Mouse (Mus musculus) forebrain, embryonic 13.5 days (tissue): Measurements from ENCODE around the gene Plekhn1. TPM values are rescaled to one million over a fixed set of nuclear protein-coding genes. Genes with fewer than 3 reads are reported as not detected.

Experiments used
- ATAC-seq: fragments of 200-750 bp; cut with Nextera tagmentation; 2 replicates; pipeline ENCODE4 v1.8.0; 2017
- H3K27ac ChIP-seq: fragments of 300-500 bp; sonication (generic); 2 replicates; pipeline ENCODE4 v1.5.1; 2015; ENCODE audit warnings: inconsistent platforms, mild to moderate bottlenecking, moderate library complexity
- H3K27me3 ChIP-seq: fragments of 300-500 bp; sonication (generic); 2 replicates; pipeline ENCODE4 v1.6.1; 2015; ENCODE audit warnings: mild to moderate bottlenecking, inconsistent platforms
- H3K36me3 ChIP-seq: fragments of 300-500 bp; sonication (generic); 2 replicates; pipeline ENCODE4 v1.6.1; 2015; ENCODE audit warnings: mild to moderate bottlenecking, inconsistent platforms; ENCODE audit not compliant: poor library complexity, severe bottlenecking
- H3K4me1 ChIP-seq: fragments of 300-500 bp; sonication (generic); 2 replicates; pipeline ENCODE4 v1.6.1; 2015; ENCODE audit warnings: inconsistent platforms
- H3K4me2 ChIP-seq: fragments of 300-500 bp; sonication (generic); 2 replicates; pipeline ENCODE4 v1.6.1; 2015; ENCODE audit warnings: inconsistent platforms, mild to moderate bottlenecking, moderate library complexity
- H3K4me3 ChIP-seq: fragments of 300-500 bp; sonication (generic); 2 replicates; pipeline ENCODE4 v1.5.1; 2015; ENCODE audit warnings: mild to moderate bottlenecking, inconsistent platforms
- H3K9ac ChIP-seq: fragments of 300-500 bp; sonication (generic); 2 replicates; pipeline ENCODE4 v1.6.1; 2015; ENCODE audit warnings: mild to moderate bottlenecking, inconsistent platforms
- H3K9me3 ChIP-seq: fragments of 300-500 bp; sonication (generic); replicated peaks from 2 replicates; pipeline ENCODE4 v1.6.1; 2016; ENCODE audit warnings: inconsistent platforms
- WGBS: fragments of 180-500 bp; shearing (Covaris S2); methylation state at CpG from one replicate; pipeline ENCODE4 v1.1.7; 2015; 5-methylcytosine and 5-hydroxymethylcytosine counted together
- polyA plus RNA-seq: library from polyadenylated mRNA; unstranded; fragments of >200 nt; fragmentation: Nextera tagmentation; extraction: Ambion mirVana; gene quantifications from 2 replicates; pipeline ENCODE4 v1.2.1, GENCODE M21; 2015

Plekhn1 gene
- 22.4 and 26.2 TPM in 2 replicates for polyA plus RNA-seq

- Histone ChIP-seq H3K27me3 (no peaks in the 10 kb centered on the region), H3K4me3 (peak within 1 kb of the TSS; percentile 95), H3K4me1 (peaks cover 19% of the 10 kb centered on the region), H3K27ac (peak within 1 kb of the TSS; percentile 91), H3K4me2 (peak within 1 kb of the TSS; percentile 94), H3K36me3 (peaks cover 61% of the 10 kb centered on the region), H3K9ac (peak within 1 kb of the TSS; percentile 79), H3K9me3 (no peaks in the 10 kb centered on the region)
- under 1% methylated on average over 46 of the region's 48 CpGs for WGBS
- ATAC-seq: peak; percentile 51
These were observed at the start of gene Plekhn1 for GRCm38 (mm10) chr4:156234701-156235213. Plekhn1 (minus strand) TSS chr4:156234857.

GRCm38 (mm10) chr4:156255078-156255839 lies 20.6 kb upstream of the Plekhn1 start, which contains the start of gene Samd11:
Samd11 (minus strand) TSS chr4:156255657.
- peak within 1 kb of the TSS; percentile 30 for H3K9ac ChIP-seq

GRCm38 (mm10) chr4:156254361-156255077 lies 19.9 kb upstream of the Plekhn1 start:
- peak; percentile 76 for ATAC-seq
- 3% methylated on average over 28 of the region's 30 CpGs for WGBS
- H3K36me3 ChIP-seq: peaks cover 4% of the 10 kb centered on the region
- H3K27ac ChIP-seq: no peak overlapping the region
- peaks cover 15% of the 10 kb centered on the region for H3K4me1 ChIP-seq
- peak overlapping the region; percentile 30 for H3K4me3 ChIP-seq
- H3K9me3 ChIP-seq: no peaks in the 10 kb centered on the region
- H3K9ac ChIP-seq: peak overlapping the region; percentile 30
- H3K4me2 ChIP-seq: peak overlapping the region; percentile 55
- peaks cover 38% of the 10 kb centered on the region for H3K27me3 ChIP-seq

More at GRCm38 (mm10) chr4:156255078-156255839, 20.6 kb upstream of the Plekhn1 start, which contains the start of gene Samd11:
- peaks cover 38% of the 10 kb centered on the region for H3K27me3 ChIP-seq
- 1% methylated on average over 26 of the region's 26 CpGs for WGBS
- no peaks in the 10 kb centered on the region for H3K9me3 ChIP-seq
- peak; percentile 34; the same call in 1 of the 2 replicates for ATAC-seq
- H3K36me3 ChIP-seq: no peaks in the 10 kb centered on the region
- H3K4me3 ChIP-seq: peak within 1 kb of the TSS; percentile 30
- H3K4me2 ChIP-seq: peak within 1 kb of the TSS; percentile 55
- H3K4me1 ChIP-seq: peaks cover 15% of the 10 kb centered on the region
- no peak within 1 kb of the TSS for H3K27ac ChIP-seq

- H3K4me2 ChIP-seq: no peak overlapping the region
- no peaks in the 10 kb centered on the region for H3K9me3 ChIP-seq
- H3K9ac ChIP-seq: no peak overlapping the region
- H3K36me3 ChIP-seq: peaks cover 19% of the 10 kb centered on the region
- no peak overlapping the region for H3K27ac ChIP-seq
- H3K4me3 ChIP-seq: no peak overlapping the region
- peaks cover 38% of the 10 kb centered on the region for H3K27me3 ChIP-seq
- WGBS: 47% methylated on average over 7 of the region's 7 CpGs
- no peak for ATAC-seq
- peaks cover 15% of the 10 kb centered on the region for H3K4me1 ChIP-seq
These were observed 18.4 kb upstream of the Plekhn1 start for GRCm38 (mm10) chr4:156253043-156253442.

GRCm38 (mm10) chr4:156252619-156253018 lies 18.0 kb upstream of the Plekhn1 start:
- no peak overlapping the region for H3K9ac ChIP-seq
- no peak overlapping the region for H3K27ac ChIP-seq
- no peak for ATAC-seq
- H3K4me3 ChIP-seq: no peak overlapping the region
- H3K27me3 ChIP-seq: peaks cover 38% of the 10 kb centered on the region
- no peak overlapping the region for H3K4me2 ChIP-seq
- peaks cover 15% of the 10 kb centered on the region for H3K4me1 ChIP-seq
- peaks cover 23% of the 10 kb centered on the region for H3K36me3 ChIP-seq
- H3K9me3 ChIP-seq: no peaks in the 10 kb centered on the region
- 30% methylated on average over 3 of the region's 3 CpGs for WGBS

GRCm38 (mm10) chr4:156252140-156252539 lies 17.5 kb upstream of the Plekhn1 start:
- Histone ChIP-seq H3K4me2 (no peak overlapping the region), H3K9ac (no peak overlapping the region), H3K9me3 (no peaks in the 10 kb centered on the region), H3K4me1 (peaks cover 15% of the 10 kb centered on the region), H3K27me3 (peaks cover 38% of the 10 kb centered on the region), H3K27ac (no peak overlapping the region), H3K36me3 (peaks cover 28% of the 10 kb centered on the region), H3K4me3 (no peak overlapping the region)
- ATAC-seq: no peak
- WGBS: 32% methylated on average over 7 of the region's 7 CpGs

- no peak overlapping the region for H3K4me2 ChIP-seq
- peaks cover 15% of the 10 kb centered on the region for H3K4me1 ChIP-seq
- no peak for ATAC-seq
- WGBS: 70% methylated on average over 8 of the region's 8 CpGs
- no peak overlapping the region for H3K9ac ChIP-seq
- no peak overlapping the region for H3K4me3 ChIP-seq
- H3K27me3 ChIP-seq: peaks cover 38% of the 10 kb centered on the region
- peaks cover 38% of the 10 kb centered on the region for H3K36me3 ChIP-seq
- H3K27ac ChIP-seq: no peak overlapping the region
- no peaks in the 10 kb centered on the region for H3K9me3 ChIP-seq
These were observed 16.4 kb upstream of the Plekhn1 start for GRCm38 (mm10) chr4:156251081-156251480.

- Histone ChIP-seq H3K27me3 (peaks cover 26% of the 10 kb centered on the region), H3K36me3 (peaks cover 52% of the 10 kb centered on the region), H3K9me3 (no peaks in the 10 kb centered on the region), H3K4me1 (peaks cover 4% of the 10 kb centered on the region), H3K27ac (no peak overlapping the region), H3K9ac (no peak overlapping the region), H3K4me3 (no peak overlapping the region), H3K4me2 (no peak overlapping the region)
- WGBS: 71% methylated on average over 11 of the region's 11 CpGs
- no peak for ATAC-seq
These were observed 14.9 kb upstream of the Plekhn1 start for GRCm38 (mm10) chr4:156249567-156249966.

GRCm38 (mm10) chr4:156236651-156237447 lies 2.2 kb upstream of the Plekhn1 start:
- Histone ChIP-seq H3K27ac (no peak overlapping the region; the same call in 1 of the 2 replicates), H3K4me2 (peak overlapping the region; percentile 94), H3K9me3 (no peaks in the 10 kb centered on the region), H3K36me3 (peaks cover 61% of the 10 kb centered on the region), H3K27me3 (no peaks in the 10 kb centered on the region), H3K4me3 (peak overlapping the region; percentile 95), H3K4me1 (peaks cover 19% of the 10 kb centered on the region), H3K9ac (peak overlapping the region; percentile 79)
- WGBS: 21% methylated on average over 58 of the region's 60 CpGs
- no peak for ATAC-seq

- peaks cover 19% of the 10 kb centered on the region for H3K4me1 ChIP-seq
- peak; percentile 93 for ATAC-seq
- H3K4me2 ChIP-seq: peak within 1 kb of the TSS; percentile 94
- no peaks in the 10 kb centered on the region for H3K9me3 ChIP-seq
- peak within 1 kb of the TSS; percentile 95 for H3K4me3 ChIP-seq
- peaks cover 61% of the 10 kb centered on the region for H3K36me3 ChIP-seq
- peak within 1 kb of the TSS; percentile 91 for H3K27ac ChIP-seq
- H3K9ac ChIP-seq: peak within 1 kb of the TSS; percentile 79
- no peaks in the 10 kb centered on the region for H3K27me3 ChIP-seq
- WGBS: under 1% methylated on average over 84 of the region's 90 CpGs
These were observed 1.3 kb upstream of the Plekhn1 start, which contains the start of gene Noc2l for GRCm38 (mm10) chr4:156235808-156236533. Noc2l (plus strand) TSS chr4:156236010.

- H3K9ac ChIP-seq: peak overlapping the region; percentile 79
- peak overlapping the region; percentile 91 for H3K27ac ChIP-seq
- H3K4me3 ChIP-seq: peak overlapping the region; percentile 95
- H3K36me3 ChIP-seq: peaks cover 61% of the 10 kb centered on the region
- no peaks in the 10 kb centered on the region for H3K9me3 ChIP-seq
- under 1% methylated on average over 15 of the region's 15 CpGs for WGBS
- no peaks in the 10 kb centered on the region for H3K27me3 ChIP-seq
- peak; percentile 61 for ATAC-seq
- peak overlapping the region; percentile 94 for H3K4me2 ChIP-seq
- peaks cover 19% of the 10 kb centered on the region for H3K4me1 ChIP-seq
These were observed 708 bp upstream of the Plekhn1 start for GRCm38 (mm10) chr4:156235360-156235770.
